Mouse (Mus musculus) embryonic facial prominence, embryonic 11.5 days (tissue): ENCODE data around the gene Vamp2. TPM values are rescaled to one million over a fixed set of nuclear protein-coding genes. Genes with fewer than 3 reads are reported as not detected.

Experiments used
- ATAC-seq: fragments of 200-750 bp; cut with Nextera tagmentation; replicated peaks from 2 replicates; pipeline ENCODE4 v1.8.0; 2017; ENCODE audit warnings: low read depth; ENCODE audit not compliant: insufficient number of reproducible peaks, low FRiP score, low TSS enrichment
- DNase-seq: peaks from one replicate; pipeline ENCODE4 v3.0.0-alpha.2; 2015; ENCODE audit warnings: low spot score
- H3K27ac ChIP-seq: fragments of 300-500 bp; sonication (generic); replicated peaks from 2 replicates; pipeline ENCODE4 v1.5.1; 2014; ENCODE audit warnings: mild to moderate bottlenecking, low read depth, low read length, control low read depth
- H3K27me3 ChIP-seq: fragments of 300-500 bp; sonication (generic); 2 replicates; pipeline ENCODE4 v1.6.1; 2014; ENCODE audit warnings: mild to moderate bottlenecking, low read length, moderate library complexity, mixed read lengths; ENCODE audit not compliant: control insufficient read depth, insufficient read depth
- H3K36me3 ChIP-seq: fragments of 300-500 bp; sonication (generic); replicated peaks from 2 replicates; pipeline ENCODE4 v1.6.1; 2014; ENCODE audit warnings: low read depth, mild to moderate bottlenecking, low read length, moderate library complexity, mixed read lengths; ENCODE audit not compliant: control insufficient read depth, insufficient read depth
- H3K4me1 ChIP-seq: fragments of 300-500 bp; sonication (generic); 2 replicates; pipeline ENCODE4 v1.6.1; 2014; ENCODE audit warnings: low read length, mixed read lengths; ENCODE audit not compliant: control insufficient read depth, insufficient read depth
- H3K4me2 ChIP-seq: fragments of 300-500 bp; sonication (generic); 2 replicates; pipeline ENCODE4 v1.6.1; 2014; ENCODE audit warnings: low read depth, mild to moderate bottlenecking, control low read depth, low read length, moderate library complexity
- H3K4me3 ChIP-seq: fragments of 300-500 bp; sonication (generic); 2 replicates; pipeline ENCODE4 v1.5.1; 2014; ENCODE audit warnings: low read depth, low read length, control low read depth
- H3K9ac ChIP-seq: fragments of 300-500 bp; sonication (generic); replicated peaks from 2 replicates; pipeline ENCODE4 v1.6.1; 2014; ENCODE audit warnings: mild to moderate bottlenecking, control low read depth, low read length
- H3K9me3 ChIP-seq: fragments of 300-500 bp; sonication (generic); replicated peaks from 2 replicates; pipeline ENCODE4 v1.6.1; 2016; ENCODE audit warnings: mild to moderate bottlenecking, low read length, inconsistent platforms, mixed read lengths; ENCODE audit not compliant: control insufficient read depth
- WGBS: fragments of 180-500 bp; shearing (Covaris S2); extraction: QIAGEN DNeasy Blood & Tissue Kit; methylation state at CpG from one replicate; pipeline ENCODE4 v1.1.7; 2014; 5-methylcytosine and 5-hydroxymethylcytosine counted together
- polyA plus RNA-seq: library from polyadenylated mRNA; unstranded; fragments of >200 nt; fragmentation: Nextera tagmentation; extraction: Ambion mirVana; gene quantifications from 2 replicates; pipeline ENCODE4 v1.2.1, GENCODE M21; 2014

Gene Vamp2
- polyA plus RNA-seq, 1 experiment from 2014 or later: 48.8 TPM

GRCm38 (mm10) chr11:69052824-69053421 lies 35.4 kb upstream of the Vamp2 start:
- H3K27me3 ChIP-seq: no peaks in the 10 kb centered on the region
- H3K4me2 ChIP-seq: no peak overlapping the region
- H3K36me3 ChIP-seq: peaks cover 6% of the 10 kb centered on the region; the same call in 1 of the 2 replicates
- ATAC-seq (no peak), DNase-seq (no peak)
- H3K9me3 ChIP-seq: no peaks in the 10 kb centered on the region
- WGBS: 91% methylated on average over 2 of the region's 2 CpGs
- H3K4me1 ChIP-seq: no peaks in the 10 kb centered on the region
- no peak overlapping the region for H3K4me3 ChIP-seq
- H3K27ac ChIP-seq: no peak overlapping the region
- no peak overlapping the region for H3K9ac ChIP-seq

GRCm38 (mm10) chr11:69053848-69054247 lies 34.4 kb upstream of the Vamp2 start:
- H3K27ac ChIP-seq: no peak overlapping the region
- no peak for DNase-seq
- no peak for ATAC-seq
- no peaks in the 10 kb centered on the region for H3K4me1 ChIP-seq
- H3K27me3 ChIP-seq: no peaks in the 10 kb centered on the region
- no peak overlapping the region for H3K9ac ChIP-seq
- H3K4me3 ChIP-seq: no peak overlapping the region
- H3K4me2 ChIP-seq: no peak overlapping the region
- 77% methylated on average over 3 of the region's 3 CpGs for WGBS
- H3K36me3 ChIP-seq: peaks cover 6% of the 10 kb centered on the region; the same call in 1 of the 2 replicates
- H3K9me3 ChIP-seq: no peaks in the 10 kb centered on the region

- no peak for ATAC-seq
- no peaks in the 10 kb centered on the region for H3K9me3 ChIP-seq
- no peak overlapping the region for H3K27ac ChIP-seq
- no peaks in the 10 kb centered on the region for H3K36me3 ChIP-seq
- no peak for DNase-seq
- peak overlapping the region; percentile 45 for H3K4me2 ChIP-seq
- no peak overlapping the region for H3K4me3 ChIP-seq
- 73% methylated on average over 2 of the region's 2 CpGs for WGBS
- no peaks in the 10 kb centered on the region for H3K27me3 ChIP-seq
- no peaks in the 10 kb centered on the region for H3K4me1 ChIP-seq
- no peak overlapping the region for H3K9ac ChIP-seq
Observed at GRCm38 (mm10) chr11:69058265-69058664, 30.0 kb upstream of the Vamp2 start.

GRCm38 (mm10) chr11:69058729-69059356 lies 29.4 kb upstream of the Vamp2 start:
- H3K4me1 ChIP-seq: no peaks in the 10 kb centered on the region
- WGBS: 1% methylated on average over 19 of the region's 19 CpGs
- H3K27me3 ChIP-seq: no peaks in the 10 kb centered on the region
- peak overlapping the region; percentile 45 for H3K4me2 ChIP-seq
- peak overlapping the region; percentile 35 for H3K9ac ChIP-seq
- no peaks in the 10 kb centered on the region for H3K9me3 ChIP-seq
- peak overlapping the region; percentile 76 for H3K4me3 ChIP-seq
- no peaks in the 10 kb centered on the region for H3K36me3 ChIP-seq
- DNase-seq: no peak
- no peak for ATAC-seq
- no peak overlapping the region; the same call in 1 of the 2 replicates for H3K27ac ChIP-seq

GRCm38 (mm10) chr11:69059357-69059974 lies 28.8 kb upstream of the Vamp2 start, which contains the start of gene Borcs6:
Gene Borcs6 (plus strand): TSS chr11:69059717.
- peak within 1 kb of the TSS; percentile 31 for H3K27ac ChIP-seq
- DNase-seq (peak; percentile 97), ATAC-seq (peak; percentile 89)
- H3K4me2 ChIP-seq: peak within 1 kb of the TSS; percentile 89
- H3K4me1 ChIP-seq: no peaks in the 10 kb centered on the region
- no peaks in the 10 kb centered on the region for H3K36me3 ChIP-seq
- peak within 1 kb of the TSS; percentile 78 for H3K9ac ChIP-seq
- no peaks in the 10 kb centered on the region for H3K9me3 ChIP-seq
- WGBS: under 1% methylated on average over 63 of the region's 64 CpGs
- H3K4me3 ChIP-seq: peak within 1 kb of the TSS; percentile 76
- no peaks in the 10 kb centered on the region for H3K27me3 ChIP-seq

- H3K4me3 ChIP-seq: peak overlapping the region; percentile 76
- H3K9me3 ChIP-seq: no peaks in the 10 kb centered on the region
- WGBS: under 1% methylated on average over 43 of the region's 49 CpGs
- DNase-seq (peak; percentile 56), ATAC-seq (no peak; the same call in 1 of the 2 replicates)
- H3K36me3 ChIP-seq: no peaks in the 10 kb centered on the region
- peak overlapping the region; percentile 89 for H3K4me2 ChIP-seq
- H3K27me3 ChIP-seq: no peaks in the 10 kb centered on the region
- peak overlapping the region; percentile 31 for H3K27ac ChIP-seq
- H3K9ac ChIP-seq: peak overlapping the region; percentile 78
- no peaks in the 10 kb centered on the region for H3K4me1 ChIP-seq
Observed at GRCm38 (mm10) chr11:69059975-69060411, 28.3 kb upstream of the Vamp2 start.

GRCm38 (mm10) chr11:69060448-69061254 lies 27.6 kb upstream of the Vamp2 start:
- H3K9ac ChIP-seq: peak overlapping the region; percentile 78
- H3K4me2 ChIP-seq: peak overlapping the region; percentile 89
- no peaks in the 10 kb centered on the region for H3K27me3 ChIP-seq
- WGBS: under 1% methylated on average over 40 of the region's 40 CpGs
- no peaks in the 10 kb centered on the region for H3K36me3 ChIP-seq
- no peak overlapping the region; the same call in 1 of the 2 replicates for H3K27ac ChIP-seq
- DNase-seq (peak; percentile 28), ATAC-seq (no peak)
- no peaks in the 10 kb centered on the region for H3K9me3 ChIP-seq
- peak overlapping the region; percentile 76 for H3K4me3 ChIP-seq
- no peaks in the 10 kb centered on the region for H3K4me1 ChIP-seq
